Mouse (Mus musculus) neural tube, embryonic 13.5 days (tissue): ENCODE measurements at regions not wholly inside any gene's neighbourhood (a gene's known extent, or its start where the extent isn't known, plus 50 kb on each side); places are given as distances from the start of the nearest gene placed in this dataset.
"Not testable (repeated sequence)": the region's sequence is repeated elsewhere in the genome, so short reads cannot be mapped to it uniquely, and the experiment has no call there.

ENCODE experiments used
- ATAC-seq: fragments of 200-750 bp; cut with Nextera tagmentation; 2 replicates; pipeline ENCODE4 v1.8.0; 2017; ENCODE audit warnings: low read depth, mild to moderate bottlenecking, moderate TSS enrichment, moderate library complexity
- H3K27ac ChIP-seq: fragments of 300-500 bp; sonication (generic); replicated peaks from 2 replicates; pipeline ENCODE4 v1.5.1; 2015; ENCODE audit warnings: moderate library complexity, mild to moderate bottlenecking, inconsistent platforms
- H3K27me3 ChIP-seq: fragments of 300-500 bp; sonication (generic); 2 replicates; pipeline ENCODE4 v1.6.1; 2015; ENCODE audit warnings: mild to moderate bottlenecking, inconsistent platforms
- H3K36me3 ChIP-seq: fragments of 300-500 bp; sonication (generic); 2 replicates; pipeline ENCODE4 v1.6.1; 2015; ENCODE audit warnings: mild to moderate bottlenecking, inconsistent platforms
- H3K4me1 ChIP-seq: fragments of 300-500 bp; sonication (generic); replicated peaks from 2 replicates; pipeline ENCODE4 v1.6.1; 2015; ENCODE audit warnings: inconsistent platforms
- H3K4me2 ChIP-seq: fragments of 300-500 bp; sonication (generic); 2 replicates; pipeline ENCODE4 v1.6.1; 2015; ENCODE audit warnings: inconsistent platforms, mild to moderate bottlenecking, moderate library complexity
- H3K4me3 ChIP-seq: fragments of 300-500 bp; sonication (generic); 2 replicates; pipeline ENCODE4 v1.5.1; 2015; ENCODE audit warnings: mild to moderate bottlenecking, inconsistent platforms
- H3K9ac ChIP-seq: fragments of 300-500 bp; sonication (generic); 2 replicates; pipeline ENCODE4 v1.6.1; 2015; ENCODE audit warnings: moderate library complexity, mild to moderate bottlenecking, inconsistent platforms
- H3K9me3 ChIP-seq: fragments of 300-500 bp; sonication (generic); 2 replicates; pipeline ENCODE4 v1.6.1; 2016; ENCODE audit warnings: inconsistent platforms
- WGBS: fragments of 180-500 bp; shearing (Covaris S2); methylation state at CpG from one replicate; pipeline ENCODE4 v1.1.7; 2015; 5-methylcytosine and 5-hydroxymethylcytosine counted together

GRCm38 (mm10) chr8:98752367-98752766 lies 663.9 kb downstream of the Cdh8 start:
- Histone ChIP-seq H3K4me3 (no peak overlapping the region), H3K27me3 (no peaks in the 10 kb centered on the region), H3K27ac (no peak overlapping the region), H3K4me1 (no peaks in the 10 kb centered on the region), H3K4me2 (no peak overlapping the region), H3K36me3 (no peaks in the 10 kb centered on the region), H3K9me3 (no peaks in the 10 kb centered on the region), H3K9ac (no peak overlapping the region)
- no peak for ATAC-seq
- 27% methylated on average over 6 of the region's 6 CpGs for WGBS

- ATAC-seq: no peak
- H3K4me1 ChIP-seq: no peaks in the 10 kb centered on the region
- no peak overlapping the region for H3K9ac ChIP-seq
- H3K4me3 ChIP-seq: no peak overlapping the region
- no peak overlapping the region for H3K4me2 ChIP-seq
- no peaks in the 10 kb centered on the region for H3K9me3 ChIP-seq
- no peak overlapping the region for H3K27ac ChIP-seq
- H3K27me3 ChIP-seq: no peaks in the 10 kb centered on the region
- no peaks in the 10 kb centered on the region for H3K36me3 ChIP-seq
- 100% methylated on average over 1 of the region's 1 CpGs for WGBS
Measured at GRCm38 (mm10) chr8:98707753-98708152, 708.5 kb downstream of the Cdh8 start.

GRCm38 (mm10) chr8:98706122-98706521 lies 710.1 kb downstream of the Cdh8 start:
- no peak for ATAC-seq
- no peaks in the 10 kb centered on the region for H3K36me3 ChIP-seq
- 50% methylated on average over 4 of the region's 4 CpGs for WGBS
- no peak overlapping the region for H3K9ac ChIP-seq
- no peak overlapping the region for H3K4me2 ChIP-seq
- no peaks in the 10 kb centered on the region for H3K27me3 ChIP-seq
- H3K4me3 ChIP-seq: no peak overlapping the region
- no peak overlapping the region for H3K27ac ChIP-seq
- H3K4me1 ChIP-seq: no peaks in the 10 kb centered on the region
- no peaks in the 10 kb centered on the region for H3K9me3 ChIP-seq

- no peak overlapping the region for H3K27ac ChIP-seq
- no peaks in the 10 kb centered on the region for H3K27me3 ChIP-seq
- H3K9ac ChIP-seq: no peak overlapping the region
- no peak overlapping the region for H3K4me2 ChIP-seq
- WGBS: 93% methylated on average over 9 of the region's 9 CpGs
- H3K4me3 ChIP-seq: no peak overlapping the region
- H3K36me3 ChIP-seq: no peaks in the 10 kb centered on the region
- no peaks in the 10 kb centered on the region for H3K4me1 ChIP-seq
- ATAC-seq: no peak
- H3K9me3 ChIP-seq: no peaks in the 10 kb centered on the region
Measured at GRCm38 (mm10) chr8:98685195-98685594, 731.1 kb downstream of the Cdh8 start.

GRCm38 (mm10) chr8:98684531-98684930 lies 731.7 kb downstream of the Cdh8 start:
- Histone ChIP-seq H3K27ac (no peak overlapping the region), H3K27me3 (no peaks in the 10 kb centered on the region), H3K4me1 (no peaks in the 10 kb centered on the region), H3K9ac (no peak overlapping the region), H3K4me3 (no peak overlapping the region), H3K9me3 (no peaks in the 10 kb centered on the region), H3K4me2 (no peak overlapping the region), H3K36me3 (no peaks in the 10 kb centered on the region)
- ATAC-seq: no peak
- WGBS: 92% methylated on average over 6 of the region's 6 CpGs

- H3K4me1 ChIP-seq: no peaks in the 10 kb centered on the region
- whole genome bisulfite sequencing: 98% methylated on average over 2 of the region's 2 CpGs
- no peaks in the 10 kb centered on the region for H3K36me3 ChIP-seq
- no peak overlapping the region for H3K4me3 ChIP-seq
- no peaks in the 10 kb centered on the region for H3K27me3 ChIP-seq
- no peak overlapping the region for H3K4me2 ChIP-seq
- H3K27ac ChIP-seq: no peak overlapping the region
- ATAC-seq: no peak
- no peaks in the 10 kb centered on the region for H3K9me3 ChIP-seq
- H3K9ac ChIP-seq: no peak overlapping the region
Measured at GRCm38 (mm10) chr8:98680065-98680464, 736.2 kb downstream of the Cdh8 start.

- Histone ChIP-seq H3K27me3 (no peaks in the 10 kb centered on the region), H3K9ac (no peak overlapping the region), H3K36me3 (no peaks in the 10 kb centered on the region), H3K4me3 (no peak overlapping the region), H3K9me3 (no peaks in the 10 kb centered on the region), H3K4me2 (no peak overlapping the region), H3K27ac (no peak overlapping the region), H3K4me1 (no peaks in the 10 kb centered on the region)
- no peak for ATAC-seq
- 76% methylated on average over 2 of the region's 2 CpGs for WGBS
Measured at GRCm38 (mm10) chr8:98659287-98659686, 757.0 kb downstream of the Cdh8 start.

GRCm38 (mm10) chr8:98652316-98652715 lies 764.0 kb downstream of the Cdh8 start:
- not testable (repeated sequence) for H3K4me1 ChIP-seq, H3K27me3 ChIP-seq, ATAC-seq, H3K4me2 ChIP-seq, H3K27ac ChIP-seq, H3K36me3 ChIP-seq, H3K9me3 ChIP-seq, H3K9ac ChIP-seq, H3K4me3 ChIP-seq
- WGBS: 80% methylated on average over 4 of the region's 4 CpGs

GRCm38 (mm10) chr8:98651010-98651409 lies 765.3 kb downstream of the Cdh8 start:
- no peak overlapping the region for H3K9ac ChIP-seq
- no peaks in the 10 kb centered on the region for H3K27me3 ChIP-seq
- no peak overlapping the region for H3K4me2 ChIP-seq
- H3K27ac ChIP-seq: no peak overlapping the region
- no peak overlapping the region for H3K4me3 ChIP-seq
- H3K36me3 ChIP-seq: no peaks in the 10 kb centered on the region
- no peak for ATAC-seq
- WGBS: 85% methylated on average over 1 of the region's 1 CpGs
- H3K9me3 ChIP-seq: no peaks in the 10 kb centered on the region
- no peaks in the 10 kb centered on the region for H3K4me1 ChIP-seq

- ATAC-seq: no peak
- Histone ChIP-seq H3K9me3 (no peaks in the 10 kb centered on the region), H3K27me3 (no peaks in the 10 kb centered on the region), H3K4me3 (no peak overlapping the region), H3K36me3 (no peaks in the 10 kb centered on the region), H3K4me1 (no peaks in the 10 kb centered on the region), H3K27ac (no peak overlapping the region), H3K9ac (no peak overlapping the region), H3K4me2 (no peak overlapping the region)
- 47% methylated on average over 5 of the region's 5 CpGs for WGBS
Measured at GRCm38 (mm10) chr8:98628151-98628550, 788.1 kb downstream of the Cdh8 start.

- H3K27ac ChIP-seq: no peak overlapping the region
- WGBS: 84% methylated on average over 4 of the region's 4 CpGs
- H3K36me3 ChIP-seq: no peaks in the 10 kb centered on the region
- H3K9ac ChIP-seq: no peak overlapping the region
- no peak for ATAC-seq
- no peaks in the 10 kb centered on the region for H3K4me1 ChIP-seq
- no peaks in the 10 kb centered on the region for H3K9me3 ChIP-seq
- H3K27me3 ChIP-seq: no peaks in the 10 kb centered on the region
- H3K4me3 ChIP-seq: no peak overlapping the region
- H3K4me2 ChIP-seq: no peak overlapping the region
Measured at GRCm38 (mm10) chr8:98613834-98614428, 802.3 kb downstream of the Cdh8 start.

- WGBS: 22% methylated on average over 6 of the region's 6 CpGs
- H3K4me1 ChIP-seq: peaks cover 11% of the 10 kb centered on the region; the same call in 1 of the 2 replicates
- H3K36me3 ChIP-seq: no peaks in the 10 kb centered on the region
- H3K4me3 ChIP-seq: no peak overlapping the region
- H3K4me2 ChIP-seq: no peak overlapping the region
- H3K27me3 ChIP-seq: no peaks in the 10 kb centered on the region
- peak overlapping the region; percentile 24; the same call in 1 of the 2 replicates for H3K27ac ChIP-seq
- peak; percentile 79 for ATAC-seq
- no peak overlapping the region for H3K9ac ChIP-seq
- H3K9me3 ChIP-seq: no peaks in the 10 kb centered on the region
Measured at GRCm38 (mm10) chr8:98572597-98573514, 843.4 kb downstream of the Cdh8 start.
